Mouse (Mus musculus) liver, embryonic 13.5 days (tissue): ENCODE results near the gene Arl15. TPM values are rescaled to one million over a fixed set of nuclear protein-coding genes. Genes with fewer than 3 reads are reported as not detected.

Experiments used
- ATAC-seq: fragments of 200-750 bp; cut with Nextera tagmentation; 2 replicates; pipeline ENCODE4 v1.8.0; 2017; ENCODE audit warnings: low read depth, mild to moderate bottlenecking, moderate number of reproducible peaks, moderate library complexity
- DNase-seq: peaks from one replicate; pipeline ENCODE4 v3.0.0; 2022
- H3K27ac ChIP-seq: fragments of 300-500 bp; sonication (generic); 2 replicates; pipeline ENCODE4 v1.5.1; 2015; ENCODE audit warnings: moderate library complexity, mild to moderate bottlenecking, inconsistent platforms
- H3K27me3 ChIP-seq: fragments of 300-500 bp; sonication (generic); 2 replicates; pipeline ENCODE4 v1.6.1; 2015; ENCODE audit warnings: mild to moderate bottlenecking, inconsistent platforms
- H3K36me3 ChIP-seq: fragments of 300-500 bp; sonication (generic); 2 replicates; pipeline ENCODE4 v1.6.1; 2015; ENCODE audit warnings: mild to moderate bottlenecking, inconsistent platforms
- H3K4me1 ChIP-seq: fragments of 300-500 bp; sonication (generic); replicated peaks from 2 replicates; pipeline ENCODE4 v1.6.1; 2015; ENCODE audit warnings: inconsistent platforms
- H3K4me2 ChIP-seq: fragments of 300-500 bp; sonication (generic); 2 replicates; pipeline ENCODE4 v1.6.1; 2015; ENCODE audit warnings: inconsistent platforms, mild to moderate bottlenecking, moderate library complexity
- H3K4me3 ChIP-seq: fragments of 300-500 bp; sonication (generic); replicated peaks from 2 replicates; pipeline ENCODE4 v1.5.1; 2015; ENCODE audit warnings: mild to moderate bottlenecking, inconsistent platforms
- H3K9ac ChIP-seq: fragments of 300-500 bp; sonication (generic); 2 replicates; pipeline ENCODE4 v1.6.1; 2015; ENCODE audit warnings: mild to moderate bottlenecking, inconsistent platforms
- H3K9me3 ChIP-seq: fragments of 300-500 bp; sonication (generic); replicated peaks from 2 replicates; pipeline ENCODE4 v1.6.1; 2016; ENCODE audit warnings: inconsistent platforms
- WGBS: fragments of 180-500 bp; shearing (Covaris S2); methylation state at CpG from one replicate; pipeline ENCODE4 v1.1.7; 2015; ENCODE audit not compliant: insufficient replicate concordance; 5-methylcytosine and 5-hydroxymethylcytosine counted together
- polyA plus RNA-seq: library from polyadenylated mRNA; unstranded; fragments of >200 nt; fragmentation: Nextera tagmentation; extraction: Ambion mirVana; gene quantifications from 2 replicates; pipeline ENCODE4 v1.2.1, GENCODE M21; 2015

Arl15 gene
- polyA plus RNA-seq, 1 experiment from 2014 or later, result 2.5 TPM

- WGBS, result 76% methylated on average over 15 of the region's 15 CpGs
- H3K9me3 ChIP-seq, result no peaks in the 10 kb centered on the region
- H3K4me1 ChIP-seq, result no peaks in the 10 kb centered on the region
- H3K27me3 ChIP-seq, result no peaks in the 10 kb centered on the region
- DNase-seq (no peak), ATAC-seq (no peak)
- no peak overlapping the region for H3K4me2 ChIP-seq
- H3K4me3 ChIP-seq, result no peak overlapping the region
- H3K9ac ChIP-seq, result no peak overlapping the region
- H3K27ac ChIP-seq, result no peak overlapping the region
- H3K36me3 ChIP-seq, result no peaks in the 10 kb centered on the region
Measured at GRCm38 (mm10) chr13:114202806-114203570, 408.7 kb downstream of the Arl15 start.

Other genes starting within 250 kb of the Arl15 start
- 4.7 and 5.5 TPM in 2 replicates for gene Snx18, start 175.9 kb upstream of the Arl15 start, polyA plus RNA-seq
- gene Hspb3, start 130.8 kb upstream of the Arl15 start, polyA plus RNA-seq, result 0.22 and 0.24 TPM in 2 replicates